Mouse (Mus musculus): ENCODE results near the gene Chrm5. TPM values are rescaled to one million over a fixed set of nuclear protein-coding genes. Genes with fewer than 3 reads are reported as not detected.

Chrm5 gene
- polyA plus RNA-seq, 1 experiment = not detected

GRCm38 (mm10) chr2:112516728-112517127, 36.2 kb upstream of the Chrm5 start:
- TF ChIP-seq E2F4 (IDR thresholded peaks at IDR 0.05; ENCODE audit: insufficient read depth) (no peak), TCF12 (IDR thresholded peaks at IDR 0.05; ENCODE audit: insufficient read depth, poor library complexity, severe bottlenecking) (no peak), TCF3 (IDR thresholded peaks at IDR 0.05; ENCODE audit: insufficient read length, low read depth) (no peak)
- Histone ChIP-seq H3K36me3 (ENCODE audit: control insufficient read depth, insufficient read depth) (no peaks in the 10 kb centered on the region), H3K27me3 (ENCODE audit: control insufficient read depth, insufficient read depth, insufficient read length) (no peaks in the 10 kb centered on the region), H3K4me3 (no peak overlapping the region), H3K4me2 (ENCODE audit: low read depth) (no peak overlapping the region), H3K79me2 (ENCODE audit: control insufficient read depth, insufficient read depth) (no peaks in the 10 kb centered on the region), H3ac (ENCODE audit: control insufficient read depth, insufficient read length) (no peak overlapping the region)

- no peaks in the 10 kb centered on the region for H3K27me3 ChIP-seq (ENCODE audit: control insufficient read depth, insufficient read depth, insufficient read length)
- H3ac ChIP-seq (ENCODE audit: control insufficient read depth, insufficient read length) = no peak overlapping the region
- no peak overlapping the region for H3K4me2 ChIP-seq (ENCODE audit: low read depth)
- no peak for TF ChIP-seq CEBPB (IDR thresholded peaks at IDR 0.05; ENCODE audit: insufficient read depth, poor library complexity, severe bottlenecking)
- no peak for TF ChIP-seq MYOG (IDR thresholded peaks at IDR 0.05; ENCODE audit: control insufficient read depth in 1 of 3, insufficient read depth in 1 of 3, insufficient read length in 2 of 3, low read depth in 2 of 3)
- TF ChIP-seq TCF3 (IDR thresholded peaks at IDR 0.05; ENCODE audit: insufficient read length, low read depth) = no peak
- TF ChIP-seq MAX (IDR thresholded peaks at IDR 0.05; ENCODE audit: low read depth) = no peak
- TF ChIP-seq POLR2AphosphoS2 (IDR thresholded peaks at IDR 0.05; ENCODE audit: insufficient read length, low read depth) = no peak
- no peak for TF ChIP-seq USF1 (IDR thresholded peaks at IDR 0.05; ENCODE audit: low read depth)
- TF ChIP-seq TCF12 (IDR thresholded peaks at IDR 0.05; ENCODE audit: insufficient read depth, poor library complexity, severe bottlenecking) = no peak
- TF ChIP-seq REST (IDR thresholded peaks at IDR 0.05; ENCODE audit: insufficient read depth, insufficient read length) = no peak
- no peak for TF ChIP-seq SRF (IDR thresholded peaks at IDR 0.05; ENCODE audit: control insufficient read depth, insufficient read length, low read depth)
- no peak for TF ChIP-seq MYOD1 (IDR thresholded peaks at IDR 0.05; ENCODE audit: control insufficient read depth in 1 of 3, insufficient read length in 2 of 3, low read depth in 2 of 3)
- no peak for TF ChIP-seq POLR2A (IDR thresholded peaks at IDR 0.05; ENCODE audit: insufficient read length, low read depth)
- TF ChIP-seq E2F4 (IDR thresholded peaks at IDR 0.05; ENCODE audit: insufficient read depth) = no peak
- no peak overlapping the region for H3K4me3 ChIP-seq
- H3K79me2 ChIP-seq (ENCODE audit: control insufficient read depth, insufficient read depth) = no peaks in the 10 kb centered on the region
- no peaks in the 10 kb centered on the region for H3K36me3 ChIP-seq (ENCODE audit: control insufficient read depth, insufficient read depth)
Measured at GRCm38 (mm10) chr2:112513036-112513435, 32.5 kb upstream of the Chrm5 start.

- Histone ChIP-seq H3ac (ENCODE audit: control insufficient read depth, insufficient read length) (no peak overlapping the region), H3K4me2 (ENCODE audit: low read depth) (peak overlapping the region; percentile 26), H3K79me2 (ENCODE audit: control insufficient read depth, insufficient read depth) (no peaks in the 10 kb centered on the region), H3K36me3 (ENCODE audit: control insufficient read depth, insufficient read depth) (no peaks in the 10 kb centered on the region), H3K27me3 (ENCODE audit: control insufficient read depth, insufficient read depth, insufficient read length) (no peaks in the 10 kb centered on the region), H3K4me3 (no peak overlapping the region)
- no peak for TF ChIP-seq POLR2AphosphoS2 (IDR thresholded peaks at IDR 0.05; ENCODE audit: insufficient read length, low read depth)
- no peak for TF ChIP-seq E2F4 (IDR thresholded peaks at IDR 0.05; ENCODE audit: insufficient read depth)
- TF ChIP-seq MYOD1 (IDR thresholded peaks at IDR 0.05; ENCODE audit: control insufficient read depth in 1 of 3, insufficient read length in 2 of 3, low read depth in 2 of 3) = no peak
- no peak for TF ChIP-seq POLR2A (IDR thresholded peaks at IDR 0.05; ENCODE audit: insufficient read length, low read depth)
- TF ChIP-seq MAX (IDR thresholded peaks at IDR 0.05; ENCODE audit: low read depth) = no peak
- no peak for TF ChIP-seq REST (IDR thresholded peaks at IDR 0.05; ENCODE audit: insufficient read depth, insufficient read length)
- no peak for TF ChIP-seq MYOG (IDR thresholded peaks at IDR 0.05; ENCODE audit: control insufficient read depth in 1 of 3, insufficient read depth in 1 of 3, insufficient read length in 2 of 3, low read depth in 2 of 3)
- TF ChIP-seq SRF (IDR thresholded peaks at IDR 0.05; ENCODE audit: control insufficient read depth, insufficient read length, low read depth) = no peak
- no peak for TF ChIP-seq TCF12 (IDR thresholded peaks at IDR 0.05; ENCODE audit: insufficient read depth, poor library complexity, severe bottlenecking)
- TF ChIP-seq USF1 (IDR thresholded peaks at IDR 0.05; ENCODE audit: low read depth) = no peak
- TF ChIP-seq TCF3 (IDR thresholded peaks at IDR 0.05; ENCODE audit: insufficient read length, low read depth) = no peak
- no peak for TF ChIP-seq CEBPB (IDR thresholded peaks at IDR 0.05; ENCODE audit: insufficient read depth, poor library complexity, severe bottlenecking)
Measured at GRCm38 (mm10) chr2:112510140-112510539, 29.6 kb upstream of the Chrm5 start.

GRCm38 (mm10) chr2:112507444-112507843, 26.9 kb upstream of the Chrm5 start:
- H3K4me2 ChIP-seq (ENCODE audit: low read depth) = no peak overlapping the region
- TF ChIP-seq CEBPB (IDR thresholded peaks at IDR 0.05; ENCODE audit: insufficient read depth, poor library complexity, severe bottlenecking) = peak; percentile 42; the same call in 1 of the 2 replicates
- TF ChIP-seq MYOG (IDR thresholded peaks at IDR 0.05; ENCODE audit: control insufficient read depth in 1 of 3, insufficient read depth in 1 of 3, insufficient read length in 2 of 3, low read depth in 2 of 3) = no peak

GRCm38 (mm10) chr2:112506841-112507435, 26.4 kb upstream of the Chrm5 start:
- H3K36me3 ChIP-seq (ENCODE audit: control insufficient read depth, insufficient read depth) = no peaks in the 10 kb centered on the region
- no peak overlapping the region for H3K4me2 ChIP-seq (ENCODE audit: low read depth)
- H3K79me2 ChIP-seq (ENCODE audit: control insufficient read depth, insufficient read depth) = no peaks in the 10 kb centered on the region
- no peak overlapping the region for H3K4me3 ChIP-seq
- no peak overlapping the region for H3ac ChIP-seq (ENCODE audit: control insufficient read depth, insufficient read length)
- no peaks in the 10 kb centered on the region for H3K27me3 ChIP-seq (ENCODE audit: control insufficient read depth, insufficient read depth, insufficient read length)
- TF ChIP-seq POLR2A (IDR thresholded peaks at IDR 0.05; ENCODE audit: insufficient read length, low read depth) (no peak), TCF3 (IDR thresholded peaks at IDR 0.05; ENCODE audit: insufficient read length, low read depth) (no peak), USF1 (IDR thresholded peaks at IDR 0.05; ENCODE audit: low read depth) (no peak), E2F4 (IDR thresholded peaks at IDR 0.05; ENCODE audit: insufficient read depth) (no peak), REST (IDR thresholded peaks at IDR 0.05; ENCODE audit: insufficient read depth, insufficient read length) (no peak), MAX (IDR thresholded peaks at IDR 0.05; ENCODE audit: low read depth) (no peak), POLR2AphosphoS2 (IDR thresholded peaks at IDR 0.05; ENCODE audit: insufficient read length, low read depth) (no peak), MYOG (IDR thresholded peaks at IDR 0.05; ENCODE audit: control insufficient read depth in 1 of 3, insufficient read depth in 1 of 3, insufficient read length in 2 of 3, low read depth in 2 of 3) (no peak), MYOD1 (IDR thresholded peaks at IDR 0.05; ENCODE audit: control insufficient read depth in 1 of 3, insufficient read length in 2 of 3, low read depth in 2 of 3) (no peak), SRF (IDR thresholded peaks at IDR 0.05; ENCODE audit: control insufficient read depth, insufficient read length, low read depth) (no peak), TCF12 (IDR thresholded peaks at IDR 0.05; ENCODE audit: insufficient read depth, poor library complexity, severe bottlenecking) (no peak), CEBPB (IDR thresholded peaks at IDR 0.05; ENCODE audit: insufficient read depth, poor library complexity, severe bottlenecking) (no peak)

More at GRCm38 (mm10) chr2:112507444-112507843, 26.9 kb upstream of the Chrm5 start:
- Histone ChIP-seq H3ac (ENCODE audit: control insufficient read depth, insufficient read length) (no peak overlapping the region), H3K4me3 (no peak overlapping the region), H3K79me2 (ENCODE audit: control insufficient read depth, insufficient read depth) (no peaks in the 10 kb centered on the region), H3K36me3 (ENCODE audit: control insufficient read depth, insufficient read depth) (no peaks in the 10 kb centered on the region), H3K27me3 (ENCODE audit: control insufficient read depth, insufficient read depth, insufficient read length) (no peaks in the 10 kb centered on the region)

Measured in myocyte (in vitro differentiated cells).